In genomic region chr8:8689454-8690145, GRCm38 (mm10) we compare ENCODE assay signal across 8 mouse cellular contexts. TPM values are rescaled to one million over a fixed set of nuclear protein-coding genes. Genes with fewer than 3 reads are reported as not detected.
DNase-seq lines count a peak whose midpoint lies in the region; ATAC-seq lines count a peak whose summit lies in the region.

No protein-coding gene starts in this region.

- H3K27me3 ChIP-seq in megakaryocyte, embryonic 14.5 days (replicated peaks), result peaks cover 2% of the 10 kb centered on the region

- no peaks in the 10 kb centered on the region for H3K9me3 ChIP-seq in megakaryocyte, embryonic 14.5 days

- ATAC-seq in common myeloid progenitor, adult 5-6 weeks (replicated peaks; ENCODE audit: low read depth, poor library complexity, severe bottlenecking), result peak; percentile 50

- H3K4me3 ChIP-seq in megakaryocyte, embryonic 14.5 days (replicated peaks), result peak overlapping the region; percentile 96

- peak; percentile 63 for DNase-seq in ZHBTc4 (ENCODE audit: low read depth, low spot score)
- peak; percentile 68 for DNase-seq in gastrocnemius, postnatal 10 days
- DNase-seq in induced T-regulatory cell, adult 2 months (ENCODE audit: low read depth), result peak; percentile 75
- peak; percentile 58 to 86 for DNase-seq in left cerebral cortex, postnatal 10 days (ENCODE audit: extremely low spot score in 1 of 2, low spot score in 2 of 2)
- peak; percentile 70 for DNase-seq in right cerebral cortex, postnatal 14 days
- DNase-seq in urinary bladder, postnatal 14 days (ENCODE audit: low spot score), result peak; percentile 70

- peaks cover 3% of the 10 kb centered on the region for H3K36me3 ChIP-seq in megakaryocyte, embryonic 14.5 days (replicated peaks; ENCODE audit: low read length)

- H3K4me1 ChIP-seq in megakaryocyte, embryonic 14.5 days, result peaks cover 41% of the 10 kb centered on the region

- intact Hi-C loops in left cerebral cortex, postnatal 10 days (cut with DNase I), result loop anchor here (5.0 kb wide), 1 partner anchor 303 kb away; no protein-coding TSS in a partner anchor

RNA-seq across cellular contexts. Expression of gene Arglu1, which starts 0.7 kb away (rescaled TPM):
- 128 and 137 TPM in 2 replicates for total RNA-seq in common myeloid progenitor, adult 5-6 weeks (2017)
- total RNA-seq in gastrocnemius, postnatal 10 days (2021), result 10 to 100 TPM; 33.5 to 46.7 TPM
- total RNA-seq in left cerebral cortex, postnatal 10 days (2021), result 100 to 1,000 TPM in 1 of 2 experiments, 10 to 100 TPM in 1; 96.6 to 102 TPM
- polyA plus RNA-seq in megakaryocyte, embryonic 14.5 days (2012; ENCODE audit: insufficient read depth, low replicate concordance), result 17.4 and 61.2 TPM in 2 replicates

RNA-seq across cellular contexts. Expression of gene Efnb2, which starts 28.6 kb away (rescaled TPM):
- total RNA-seq in common myeloid progenitor, adult 5-6 weeks (2017), result 0.09 and 0.39 TPM in 2 replicates
- total RNA-seq in gastrocnemius, postnatal 10 days (2021), result 10 to 100 TPM; 12.8 to 16.9 TPM
- 10 to 100 TPM; 85.8 to 98.4 TPM for total RNA-seq in left cerebral cortex, postnatal 10 days (2021)
- 0.19 and 0.56 TPM in 2 replicates for polyA plus RNA-seq in megakaryocyte, embryonic 14.5 days (2012; ENCODE audit: insufficient read depth, low replicate concordance)

Comparison
In these comparisons a context has a peak if more than half of its experiments do, and no peak if none do; other contexts are left out.
1. Peak in every context shown above with its lines: DNase-seq, ATAC-seq and H3K4me3 ChIP-seq.